Mouse (Mus musculus) R1 (cell line): ENCODE results near the gene Cnst.

Experiments
- DNase-seq: peaks from one replicate; pipeline ENCODE4 v3.0.0-alpha.2; 2018; ENCODE audit warnings: low read depth, low spot score

Cnst gene

DNA sequence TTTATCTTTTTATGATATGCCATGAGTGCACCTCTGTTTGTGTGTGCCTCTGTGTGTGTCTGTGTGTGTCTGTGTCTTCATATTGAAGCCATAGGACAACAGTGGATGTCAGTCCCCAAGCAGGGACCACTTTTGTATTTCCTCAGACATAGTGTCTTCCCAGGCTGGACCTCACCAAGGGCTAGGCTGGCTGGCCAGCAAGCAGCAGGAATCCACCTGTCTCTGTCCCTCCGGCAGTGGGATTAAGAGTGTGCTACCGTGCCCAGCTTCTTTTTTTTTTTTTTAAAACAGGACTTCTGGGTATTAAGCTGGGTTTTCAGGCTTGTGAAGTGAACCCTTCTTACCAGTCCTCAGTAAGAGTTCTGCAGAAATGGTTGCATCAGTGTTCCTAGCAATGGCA lies 46.0 kb downstream of the Cnst start:
- no peak for DNase-seq

DNA sequence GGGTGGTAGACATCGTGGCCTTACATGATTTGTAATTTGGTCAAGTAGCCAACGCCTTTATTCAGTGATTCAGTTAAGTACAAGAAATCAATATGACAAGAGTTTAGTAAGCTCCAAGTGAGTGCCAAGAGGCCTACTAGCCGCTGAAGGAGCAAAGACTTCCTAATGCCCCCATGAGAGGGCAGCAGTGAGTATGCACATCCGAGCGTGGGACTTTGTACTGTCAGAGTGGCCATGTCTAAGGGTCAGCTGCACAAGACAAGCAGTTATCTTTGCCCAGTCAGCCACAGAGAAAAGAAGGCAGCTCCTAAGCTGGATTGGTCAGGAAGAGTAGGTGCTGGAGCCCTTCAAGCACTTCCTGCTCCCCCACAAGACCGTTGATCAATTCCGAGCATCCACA lies 46.8 kb downstream of the Cnst start:
- peak; percentile 61 for DNase-seq

DNA sequence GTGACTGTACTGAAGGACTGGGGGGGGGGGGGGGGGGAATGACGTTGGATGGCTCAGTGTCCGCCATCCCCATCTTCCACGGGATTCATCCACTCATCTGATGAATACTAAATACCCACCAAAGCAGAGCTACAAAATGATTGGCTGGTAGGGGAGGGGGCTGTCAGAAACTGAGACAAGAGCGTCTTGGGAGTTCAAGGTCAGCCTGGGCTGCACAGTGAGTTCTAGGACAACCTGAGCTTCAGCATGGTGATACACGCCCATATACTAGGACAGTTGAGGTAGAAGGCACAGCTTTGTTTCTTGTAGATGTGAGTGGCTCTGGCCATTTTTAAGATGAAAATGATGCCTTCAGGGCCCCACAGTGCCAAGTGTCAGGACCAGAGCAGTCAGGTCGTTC lies 52.2 kb downstream of the Cnst start:
- peak; percentile 51 for DNase-seq

DNA sequence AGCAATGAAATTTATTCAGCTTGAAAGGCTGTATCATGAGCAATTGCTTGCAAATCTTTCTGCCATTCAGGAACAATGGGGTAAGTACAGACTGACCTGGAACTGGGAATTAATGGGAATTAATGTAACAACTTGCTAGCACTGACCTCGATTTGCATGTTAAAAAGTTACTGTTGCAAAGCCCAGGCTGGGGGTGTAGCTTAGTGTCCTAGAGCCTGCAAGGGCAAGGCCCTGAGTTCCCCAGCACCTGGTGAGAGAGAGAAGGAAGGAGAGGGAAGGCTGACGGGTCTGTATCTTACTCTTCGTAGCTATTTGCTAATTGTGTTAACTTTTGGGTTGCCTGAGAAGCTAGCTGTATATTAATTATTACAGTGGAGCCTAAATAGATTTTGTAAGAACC lies 58.4 kb downstream of the Cnst start:
- peak; percentile 73 for DNase-seq

DNA sequence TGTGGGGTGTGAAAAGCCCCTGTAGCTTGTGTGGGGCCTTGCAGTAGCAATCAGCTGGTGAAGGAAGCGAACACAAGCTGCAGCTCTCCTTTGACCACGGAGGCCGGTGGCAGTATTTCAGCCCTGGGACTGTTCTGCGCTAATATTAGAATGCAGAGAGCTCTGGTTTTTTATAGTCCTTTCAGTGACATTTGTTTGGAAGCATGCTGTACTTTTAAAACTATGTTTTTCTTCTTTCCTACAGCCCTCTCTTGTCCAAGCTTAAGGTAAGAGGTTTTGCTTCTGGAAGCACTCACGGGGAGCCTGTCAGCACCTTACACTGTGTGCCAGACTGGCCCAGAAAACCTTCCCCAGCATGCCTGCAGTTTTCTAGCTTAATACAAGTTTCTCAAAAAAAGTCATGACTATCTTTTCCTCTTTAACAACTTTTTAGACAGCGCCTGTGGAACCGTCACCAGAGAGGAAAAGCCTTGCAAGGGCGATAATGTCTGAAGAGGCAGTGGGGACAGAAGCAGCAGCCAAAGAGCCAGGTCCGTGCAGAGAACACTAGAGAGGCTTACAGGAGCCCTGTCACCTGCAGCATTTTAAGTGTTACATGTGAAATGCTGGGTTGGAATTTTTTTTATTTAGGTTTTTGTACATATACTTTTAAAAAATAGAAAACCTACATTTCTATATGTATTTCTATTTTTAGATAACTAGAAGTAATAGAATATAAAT lies 60.0 kb downstream of the Cnst start:
- DNase-seq, result no peak

DNA sequence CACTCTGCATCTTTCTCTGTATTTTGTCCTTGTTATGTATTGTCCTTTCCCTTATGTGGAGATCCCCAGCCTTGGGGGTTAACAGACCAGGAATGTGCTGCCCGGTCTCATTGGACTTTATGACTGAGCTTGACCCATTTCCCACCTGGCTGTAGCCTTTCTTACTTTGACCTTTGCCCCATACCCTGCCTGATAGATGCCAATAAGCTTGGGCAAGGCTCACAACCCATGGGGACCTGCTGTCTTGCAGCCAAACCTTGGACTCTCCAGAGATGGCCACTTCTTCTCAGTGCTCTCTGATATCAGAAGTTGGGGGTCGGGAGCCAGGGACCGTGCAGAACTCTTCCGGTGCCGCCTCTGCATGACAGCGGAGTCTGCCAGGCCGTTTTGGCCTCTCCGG lies 62.4 kb downstream of the Cnst start:
- DNase-seq, result no peak

- DNase-seq, result no peak
Measured at GRCm38 (mm10) chr1:179609724-179610505, 63.7 kb downstream of the Cnst start.

DNA sequence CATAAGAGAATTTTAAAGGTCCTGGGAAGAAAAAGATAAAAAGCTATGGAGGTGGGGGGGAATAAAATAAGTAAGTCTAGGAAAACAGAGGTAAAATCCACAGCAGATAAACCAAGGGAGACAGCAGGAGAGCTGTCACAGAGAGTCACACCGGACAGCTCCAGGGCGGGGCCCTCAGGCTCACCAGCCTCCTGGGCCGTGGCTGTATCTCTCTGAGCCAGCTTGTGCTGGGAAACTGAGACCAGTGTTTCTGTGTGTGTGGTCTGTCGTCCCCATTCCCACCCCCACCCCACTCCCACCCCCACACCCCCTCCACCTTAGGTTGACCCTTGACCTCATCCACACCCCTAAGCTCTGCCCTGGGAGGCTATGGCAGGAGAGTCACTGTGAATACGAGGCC lies 65.0 kb downstream of the Cnst start:
- peak; percentile 28 for DNase-seq

GRCm38 (mm10) chr1:179612418-179612817 lies 66.2 kb downstream of the Cnst start:
- DNase-seq, result no peak

- DNase-seq, result no peak
Measured at GRCm38 (mm10) chr1:179612986-179613505, 66.9 kb downstream of the Cnst start.

GRCm38 (mm10) chr1:179617426-179617825 lies 71.3 kb downstream of the Cnst start:
- DNase-seq, result no peak

DNA sequence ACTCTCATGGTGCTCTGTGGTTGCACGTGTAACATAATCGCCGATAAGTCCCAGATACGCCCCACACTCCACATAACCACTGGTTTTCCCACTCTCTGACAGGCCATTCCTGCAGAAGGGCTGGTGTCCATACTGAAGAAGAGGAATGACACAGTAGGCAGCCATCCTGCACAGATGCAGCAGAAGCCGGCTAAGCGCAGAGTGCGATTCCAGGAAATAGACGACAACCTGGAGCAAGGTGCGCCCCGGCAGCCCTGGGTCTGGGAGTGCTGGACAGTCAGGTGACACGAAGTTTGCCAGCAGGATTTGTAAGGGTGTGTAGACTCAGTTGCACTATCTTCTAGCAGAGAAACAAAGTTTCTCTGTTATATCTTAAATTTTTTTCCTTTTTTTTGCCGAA lies 76.5 kb downstream of the Cnst start:
- DNase-seq, result no peak

GRCm38 (mm10) chr1:179623657-179624056 lies 77.5 kb downstream of the Cnst start:
- DNase-seq, result peak; percentile 64

GRCm38 (mm10) chr1:179624354-179624753 lies 78.2 kb downstream of the Cnst start:
- DNase-seq, result peak; percentile 71

GRCm38 (mm10) chr1:179627855-179628254 lies 81.7 kb downstream of the Cnst start:
- no peak for DNase-seq

DNA sequence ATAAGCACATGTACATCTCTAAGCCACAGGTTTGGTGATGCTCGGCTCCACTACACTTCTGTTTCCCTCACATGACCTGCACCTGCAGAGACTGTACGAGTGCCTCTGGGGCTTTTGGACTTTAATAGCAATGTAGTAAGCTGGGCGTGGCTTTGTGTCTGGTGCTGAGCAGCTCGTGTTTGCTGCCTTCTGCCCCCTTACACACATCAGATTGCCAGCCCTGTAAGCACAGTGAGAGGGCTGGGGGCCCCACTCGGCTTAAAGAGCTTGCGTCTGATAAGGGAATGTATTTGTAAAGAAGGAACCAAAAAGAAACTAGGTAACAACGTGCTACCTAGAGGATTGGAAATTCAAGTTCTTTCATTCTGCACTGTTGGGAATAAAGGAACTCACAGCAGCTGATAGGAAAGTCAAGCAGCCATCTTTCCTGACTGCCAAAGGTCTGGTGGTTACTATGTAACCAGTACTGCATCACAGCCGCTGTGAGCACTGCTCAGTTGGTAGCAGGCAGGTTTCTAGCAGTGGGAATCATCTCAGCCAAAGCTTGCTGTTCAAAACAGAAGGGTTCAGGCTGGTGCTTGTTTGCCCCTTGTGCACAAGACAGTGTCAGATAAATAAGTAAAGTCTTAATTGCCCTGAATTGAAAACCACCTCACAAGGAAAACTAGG lies 82.4 kb downstream of the Cnst start:
- DNase-seq, result no peak

GRCm38 (mm10) chr1:179629276-179629675 lies 83.1 kb downstream of the Cnst start:
- no peak for DNase-seq

GRCm38 (mm10) chr1:179632746-179633413 lies 86.7 kb downstream of the Cnst start:
- DNase-seq, result no peak

- DNase-seq, result peak; percentile 60
Measured at GRCm38 (mm10) chr1:179633414-179633752, 87.2 kb downstream of the Cnst start.

GRCm38 (mm10) chr1:179634159-179634558 lies 88.0 kb downstream of the Cnst start:
- no peak for DNase-seq

GRCm38 (mm10) chr1:179642726-179643125 lies 96.6 kb downstream of the Cnst start:
- no peak for DNase-seq

DNA sequence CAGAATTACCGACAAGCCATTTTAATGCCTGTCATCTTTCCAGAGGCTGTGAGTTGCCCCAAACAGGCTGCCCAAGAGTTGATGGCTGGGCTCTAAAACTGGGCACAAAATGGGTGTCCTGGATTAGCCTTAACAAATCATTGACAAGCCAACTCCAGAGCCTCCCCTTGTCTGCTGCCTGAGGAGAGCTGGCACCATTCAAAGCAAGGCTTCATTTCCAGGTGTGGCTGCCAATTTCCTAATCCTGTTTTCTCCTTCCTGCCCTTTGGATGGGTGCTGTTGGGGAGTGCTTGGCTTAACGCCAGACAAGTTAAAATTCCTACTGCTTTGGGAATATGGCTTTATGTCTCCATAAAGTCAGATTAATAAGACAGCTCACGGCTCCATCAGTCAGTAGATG lies 98.0 kb downstream of the Cnst start:
- DNase-seq, result no peak
